Mouse (Mus musculus) intestine, embryonic 15.5 days (tissue): ENCODE results near the gene Gm45808. TPM values are rescaled to one million over a fixed set of nuclear protein-coding genes. Genes with fewer than 3 reads are reported as not detected.
"Not testable (repeated sequence)": the region's sequence is repeated elsewhere in the genome, so short reads cannot be mapped to it uniquely, and the experiment has no call there.

Source experiments
- ATAC-seq: fragments of 200-750 bp; cut with Nextera tagmentation; 2 replicates; pipeline ENCODE4 v1.8.0; 2017; ENCODE audit warnings: moderate TSS enrichment, moderate library complexity
- H3K27ac ChIP-seq: fragments of 300-500 bp; sonication (generic); 2 replicates; pipeline ENCODE4 v1.5.1; 2015; ENCODE audit warnings: mild to moderate bottlenecking, inconsistent platforms
- H3K27me3 ChIP-seq: fragments of 300-500 bp; sonication (generic); replicated peaks from 2 replicates; pipeline ENCODE4 v1.6.1; 2015; ENCODE audit warnings: inconsistent platforms
- H3K36me3 ChIP-seq: fragments of 300-500 bp; sonication (generic); 2 replicates; pipeline ENCODE4 v1.6.1; 2015; ENCODE audit warnings: inconsistent platforms
- H3K4me1 ChIP-seq: fragments of 300-500 bp; sonication (generic); replicated peaks from 2 replicates; pipeline ENCODE4 v1.6.1; 2015; ENCODE audit warnings: inconsistent platforms
- H3K4me2 ChIP-seq: fragments of 300-500 bp; sonication (generic); replicated peaks from 2 replicates; pipeline ENCODE4 v1.6.1; 2015; ENCODE audit warnings: mild to moderate bottlenecking, inconsistent platforms
- H3K4me3 ChIP-seq: fragments of 300-500 bp; sonication (generic); replicated peaks from 2 replicates; pipeline ENCODE4 v1.5.1; 2015; ENCODE audit warnings: inconsistent platforms
- H3K9ac ChIP-seq: fragments of 300-500 bp; sonication (generic); 2 replicates; pipeline ENCODE4 v1.6.1; 2015; ENCODE audit warnings: inconsistent platforms
- H3K9me3 ChIP-seq: fragments of 300-500 bp; sonication (generic); 2 replicates; pipeline ENCODE4 v1.6.1; 2016; ENCODE audit warnings: inconsistent platforms
- WGBS: fragments of 180-500 bp; shearing (Covaris S2); methylation state at CpG from one replicate; pipeline ENCODE4 v1.1.7; 2015; 5-methylcytosine and 5-hydroxymethylcytosine counted together
- polyA plus RNA-seq: library from polyadenylated mRNA; unstranded; fragments of >200 nt; fragmentation: Nextera tagmentation; extraction: Ambion mirVana; gene quantifications from 2 replicates; pipeline ENCODE4 v1.2.1, GENCODE M21; 2015

Gene Gm45808
- polyA plus RNA-seq, 1 experiment from 2014 or later: not detected

- peak overlapping the region; percentile 54 for H3K4me3 ChIP-seq
- H3K4me1 ChIP-seq: peaks cover 28% of the 10 kb centered on the region
- no peak overlapping the region for H3K9ac ChIP-seq
- 56% methylated on average over 16 of the region's 16 CpGs for WGBS
- no peak overlapping the region for H3K27ac ChIP-seq
- H3K9me3 ChIP-seq: no peaks in the 10 kb centered on the region
- no peaks in the 10 kb centered on the region for H3K27me3 ChIP-seq
- H3K36me3 ChIP-seq: no peaks in the 10 kb centered on the region
- H3K4me2 ChIP-seq: peak overlapping the region; percentile 62
- no peak for ATAC-seq
Observed at GRCm38 (mm10) chr7:45522194-45522752, 35.7 kb upstream of the Gm45808 start.

- Histone ChIP-seq H3K4me3 (peak overlapping the region; percentile 54), H3K4me2 (peak overlapping the region; percentile 62), H3K27ac (peak overlapping the region; percentile 88), H3K36me3 (no peaks in the 10 kb centered on the region), H3K4me1 (peaks cover 28% of the 10 kb centered on the region), H3K9ac (peak overlapping the region; percentile 58), H3K9me3 (no peaks in the 10 kb centered on the region), H3K27me3 (no peaks in the 10 kb centered on the region)
- under 1% methylated on average over 28 of the region's 28 CpGs for WGBS
- ATAC-seq: peak; percentile 58
Observed at GRCm38 (mm10) chr7:45521728-45522184, 35.1 kb upstream of the Gm45808 start.

GRCm38 (mm10) chr7:45520605-45521004 lies 34.0 kb upstream of the Gm45808 start:
- H3K9ac ChIP-seq: no peak overlapping the region
- no peak overlapping the region for H3K27ac ChIP-seq
- ATAC-seq: no peak
- H3K27me3 ChIP-seq: no peaks in the 10 kb centered on the region
- H3K4me3 ChIP-seq: no peak overlapping the region
- 95% methylated on average over 7 of the region's 7 CpGs for WGBS
- H3K9me3 ChIP-seq: no peaks in the 10 kb centered on the region
- peaks cover 36% of the 10 kb centered on the region for H3K4me1 ChIP-seq
- no peaks in the 10 kb centered on the region for H3K36me3 ChIP-seq
- H3K4me2 ChIP-seq: no peak overlapping the region

GRCm38 (mm10) chr7:45519345-45520120 lies 32.9 kb upstream of the Gm45808 start:
- Histone ChIP-seq H3K27ac (no peak overlapping the region), H3K27me3 (no peaks in the 10 kb centered on the region), H3K4me2 (no peak overlapping the region), H3K4me3 (no peak overlapping the region), H3K9ac (no peak overlapping the region), H3K36me3 (no peaks in the 10 kb centered on the region), H3K9me3 (no peaks in the 10 kb centered on the region), H3K4me1 (peaks cover 32% of the 10 kb centered on the region)
- peak; percentile 74 for ATAC-seq
- 56% methylated on average over 8 of the region's 8 CpGs for WGBS

GRCm38 (mm10) chr7:45518618-45519017 lies 32.0 kb upstream of the Gm45808 start:
- Histone ChIP-seq H3K9ac (no peak overlapping the region), H3K27me3 (no peaks in the 10 kb centered on the region), H3K27ac (no peak overlapping the region), H3K9me3 (no peaks in the 10 kb centered on the region), H3K36me3 (no peaks in the 10 kb centered on the region), H3K4me1 (peaks cover 28% of the 10 kb centered on the region), H3K4me2 (no peak overlapping the region), H3K4me3 (no peak overlapping the region)
- 92% methylated on average over 16 of the region's 16 CpGs for WGBS
- ATAC-seq: no peak

GRCm38 (mm10) chr7:45516846-45517245 lies 30.2 kb upstream of the Gm45808 start:
- H3K27ac ChIP-seq, H3K4me2 ChIP-seq, H3K9ac ChIP-seq, H3K27me3 ChIP-seq, H3K36me3 ChIP-seq, H3K4me3 ChIP-seq, ATAC-seq, H3K9me3 ChIP-seq: not testable (repeated sequence)
- 74% methylated on average over 5 of the region's 5 CpGs for WGBS
- peaks cover 21% of the 10 kb centered on the region; the same call in 1 of the 2 replicates for H3K4me1 ChIP-seq

- ATAC-seq: peak; percentile 45
- Histone ChIP-seq H3K27me3 (no peaks in the 10 kb centered on the region), H3K9ac (0 out of 2 replicates have a peak overlapping the region, but pooled peaks have one; percentile 13), H3K4me1 (peaks cover 16% of the 10 kb centered on the region; the same call in 1 of the 2 replicates), H3K9me3 (no peaks in the 10 kb centered on the region), H3K4me3 (no peak overlapping the region), H3K27ac (peak overlapping the region; percentile 62; the same call in 1 of the 2 replicates), H3K36me3 (no peaks in the 10 kb centered on the region), H3K4me2 (peak overlapping the region; percentile 47)
- WGBS: 22% methylated on average over 16 of the region's 16 CpGs
Observed at GRCm38 (mm10) chr7:45515436-45515835, 28.8 kb upstream of the Gm45808 start.

GRCm38 (mm10) chr7:45514411-45514810 lies 27.8 kb upstream of the Gm45808 start:
- whole genome bisulfite sequencing: 88% methylated on average over 7 of the region's 7 CpGs
- no peak overlapping the region for H3K4me2 ChIP-seq
- no peak overlapping the region for H3K4me3 ChIP-seq
- H3K4me1 ChIP-seq: peaks cover 20% of the 10 kb centered on the region
- H3K9me3 ChIP-seq: no peaks in the 10 kb centered on the region
- no peaks in the 10 kb centered on the region for H3K27me3 ChIP-seq
- no peak overlapping the region for H3K27ac ChIP-seq
- no peak for ATAC-seq
- no peak overlapping the region for H3K9ac ChIP-seq
- H3K36me3 ChIP-seq: no peaks in the 10 kb centered on the region

GRCm38 (mm10) chr7:45509912-45510787 lies 23.5 kb upstream of the Gm45808 start, which contains the start of gene Nucb1:
Nucb1 (minus strand) TSS chr7:45510406.
- H3K36me3 ChIP-seq: peaks cover 14% of the 10 kb centered on the region; the same call in 1 of the 2 replicates
- H3K4me3 ChIP-seq: peak within 1 kb of the TSS; percentile 81
- WGBS: under 1% methylated on average over 44 of the region's 44 CpGs
- peak within 1 kb of the TSS; percentile 98 for H3K4me2 ChIP-seq
- ATAC-seq: peak; percentile 88
- peak within 1 kb of the TSS; percentile 85 for H3K9ac ChIP-seq
- peaks cover 24% of the 10 kb centered on the region for H3K4me1 ChIP-seq
- no peaks in the 10 kb centered on the region for H3K9me3 ChIP-seq
- no peaks in the 10 kb centered on the region for H3K27me3 ChIP-seq
- H3K27ac ChIP-seq: peak within 1 kb of the TSS; percentile 95

- no peaks in the 10 kb centered on the region for H3K27me3 ChIP-seq
- peaks cover 21% of the 10 kb centered on the region for H3K4me1 ChIP-seq
- H3K4me3 ChIP-seq: peak overlapping the region; percentile 81
- ATAC-seq: peak; percentile 23
- H3K9ac ChIP-seq: peak overlapping the region; percentile 85
- no peaks in the 10 kb centered on the region for H3K9me3 ChIP-seq
- 15% methylated on average over 19 of the region's 19 CpGs for WGBS
- H3K36me3 ChIP-seq: peaks cover 14% of the 10 kb centered on the region; the same call in 1 of the 2 replicates
- peak overlapping the region; percentile 95 for H3K27ac ChIP-seq
- H3K4me2 ChIP-seq: peak overlapping the region; percentile 98
Observed at GRCm38 (mm10) chr7:45509181-45509882, 22.7 kb upstream of the Gm45808 start.

- H3K4me3 ChIP-seq: 0 out of 2 replicates have a peak overlapping the region, but pooled peaks have one; percentile 81
- peak overlapping the region; percentile 98 for H3K4me2 ChIP-seq
- peak overlapping the region; percentile 95 for H3K27ac ChIP-seq
- peaks cover 14% of the 10 kb centered on the region; the same call in 1 of the 2 replicates for H3K36me3 ChIP-seq
- peak overlapping the region; percentile 85; the same call in 1 of the 2 replicates for H3K9ac ChIP-seq
- H3K27me3 ChIP-seq: no peaks in the 10 kb centered on the region
- peak; percentile 31 for ATAC-seq
- peaks cover 21% of the 10 kb centered on the region for H3K4me1 ChIP-seq
- no peaks in the 10 kb centered on the region for H3K9me3 ChIP-seq
- WGBS: 72% methylated on average over 6 of the region's 6 CpGs
Observed at GRCm38 (mm10) chr7:45508561-45508960, 21.9 kb upstream of the Gm45808 start.
